Mouse (Mus musculus): ENCODE measurements at regions not wholly inside any gene's neighbourhood (a gene's known extent, or its start where the extent isn't known, plus 50 kb on each side); places are given as distances from the start of the nearest gene placed in this dataset.

- DNase-seq (ENCODE audit: inconsistent age in 2 of 2, low spot score in 1 of 2) = no peak
Observed at GRCm38 (mm10) chr10:91326144-91326655, 145.1 kb upstream of the Tmpo start.

GRCm38 (mm10) chr10:91321226-91321625 is 140.1 kb upstream of the Tmpo start:
- no peak for DNase-seq (ENCODE audit: inconsistent age in 2 of 2, low spot score in 1 of 2)

- DNase-seq (ENCODE audit: inconsistent age in 2 of 2, low spot score in 1 of 2) = no peak
Observed at GRCm38 (mm10) chr10:91319442-91320112, 138.5 kb upstream of the Tmpo start.

- DNase-seq (ENCODE audit: inconsistent age in 2 of 2, low spot score in 1 of 2) = no peak
Observed at GRCm38 (mm10) chr10:91314441-91314840, 133.3 kb upstream of the Tmpo start.

- peak in 1 of 2 experiments; percentile 40 for DNase-seq (ENCODE audit: inconsistent age in 2 of 2, low spot score in 1 of 2)
Observed at GRCm38 (mm10) chr10:91313316-91313715, 132.2 kb upstream of the Tmpo start.

- no peak for DNase-seq (ENCODE audit: inconsistent age in 2 of 2, low spot score in 1 of 2)
Observed at GRCm38 (mm10) chr10:91312913-91313312, 131.8 kb upstream of the Tmpo start.

GRCm38 (mm10) chr10:91300067-91300466 is 119.0 kb upstream of the Tmpo start:
- DNase-seq (ENCODE audit: inconsistent age in 2 of 2, low spot score in 1 of 2) = peak in 1 of 2 experiments; percentile 45

- DNase-seq (ENCODE audit: inconsistent age in 2 of 2, low spot score in 1 of 2) = peak; percentile 13 to 84
Observed at GRCm38 (mm10) chr10:91297792-91298460, 116.8 kb upstream of the Tmpo start.

GRCm38 (mm10) chr10:91295345-91295744 is 114.2 kb upstream of the Tmpo start:
- DNase-seq (ENCODE audit: inconsistent age in 2 of 2, low spot score in 1 of 2) = no peak

GRCm38 (mm10) chr10:91293226-91293625 is 112.1 kb upstream of the Tmpo start:
- DNase-seq (ENCODE audit: inconsistent age in 2 of 2, low spot score in 1 of 2) = no peak

GRCm38 (mm10) chr10:91284259-91284658 is 103.1 kb upstream of the Tmpo start:
- no peak for DNase-seq (ENCODE audit: inconsistent age in 2 of 2, low spot score in 1 of 2)

GRCm38 (mm10) chr10:91270955-91271741 is 90.0 kb upstream of the Tmpo start:
- peak; percentile 83 to 96 for DNase-seq (ENCODE audit: inconsistent age in 2 of 2, low spot score in 1 of 2)

GRCm38 (mm10) chr10:91270268-91270954 is 89.3 kb upstream of the Tmpo start:
- DNase-seq (ENCODE audit: inconsistent age in 2 of 2, low spot score in 1 of 2) = peak; percentile 73 to 90

GRCm38 (mm10) chr10:91267886-91268285 is 86.8 kb upstream of the Tmpo start:
- peak in 1 of 2 experiments; percentile 27 for DNase-seq (ENCODE audit: inconsistent age in 2 of 2, low spot score in 1 of 2)

- DNase-seq (ENCODE audit: inconsistent age in 2 of 2, low spot score in 1 of 2) = no peak
Observed at GRCm38 (mm10) chr10:91260416-91260815, 79.3 kb upstream of the Tmpo start.

- no peak for DNase-seq (ENCODE audit: inconsistent age in 2 of 2, low spot score in 1 of 2)
Observed at GRCm38 (mm10) chr10:91249681-91250195, 68.6 kb upstream of the Tmpo start.

- DNase-seq (ENCODE audit: inconsistent age in 2 of 2, low spot score in 1 of 2) = peak in 1 of 2 experiments; percentile 39
Observed at GRCm38 (mm10) chr10:91244297-91244696, 63.2 kb upstream of the Tmpo start.

GRCm38 (mm10) chr10:91242491-91243046 is 61.5 kb upstream of the Tmpo start:
- no peak for DNase-seq (ENCODE audit: inconsistent age in 2 of 2, low spot score in 1 of 2)

- DNase-seq (ENCODE audit: inconsistent age in 2 of 2, low spot score in 1 of 2) = no peak
Observed at GRCm38 (mm10) chr10:91241611-91242005, 60.5 kb upstream of the Tmpo start.

- peak in 1 of 2 experiments; percentile 60 for DNase-seq (ENCODE audit: inconsistent age in 2 of 2, low spot score in 1 of 2)
Observed at GRCm38 (mm10) chr10:91240856-91241610, 59.9 kb upstream of the Tmpo start.

Measured in adrenal gland, adult (tissue).